ENCODE assay signal across 13 mouse cellular contexts in genomic region chr13:98656034-98656471, GRCm38 (mm10). TPM values are rescaled to one million over a fixed set of nuclear protein-coding genes. Genes with fewer than 3 reads are reported as not detected.
A peak's percentile ranks its signal among the peaks of the same experiment; 100 is the strongest.
DNase-seq lines count a peak whose midpoint lies in the region; ATAC-seq and TF ChIP-seq lines count a peak whose summit lies in the region.
"Had no signal": no experiment of that assay in that cellular context is flagged by ENCODE, and none has a peak within 500 bp of the region (broad histone marks: within the 10 kb centered on the region; RNA-seq: fewer than 3 reads in every experiment).

No protein-coding gene starts in this region.

- no peaks in the 10 kb centered on the region for H3K9me3 ChIP-seq in heart, embryonic 10.5 days
- peaks cover 4% of the 10 kb centered on the region; the same call in 1 of the 2 replicates for H3K9me3 ChIP-seq in heart, embryonic 12.5 days (replicated peaks)

- peak; percentile 66 for DNase-seq in heart, embryonic 10.5 days (ENCODE audit: low spot score)
- peak; percentile 14 to 43 for DNase-seq in left cerebral cortex, adult 2 months (ENCODE audit: extremely low spot score in 1 of 2, low spot score in 2 of 2)
- no peak for DNase-seq in left cerebral cortex, adult 11 months (ENCODE audit: low spot score)
- DNase-seq in kidney, postnatal 25 days = peak; percentile 48 to 75
- peak; percentile 50 for DNase-seq in right cerebral cortex, postnatal 4 days
- DNase-seq in ovary, postnatal 36 days (ENCODE audit: low spot score) = no peak
- no peak for DNase-seq in urinary bladder, adult 18-20 months (ENCODE audit: low spot score in 2 of 2)

- peaks cover 24% of the 10 kb centered on the region; the same call in 1 of the 2 replicates for H3K4me1 ChIP-seq in heart, embryonic 10.5 days
- peaks cover 14% of the 10 kb centered on the region for H3K4me1 ChIP-seq in heart, embryonic 12.5 days (replicated peaks)

- intact Hi-C loops in left cerebral cortex, adult 2 months (cut with DNase I) = no loop called here

- H3K36me3 ChIP-seq in heart, embryonic 10.5 days = no peaks in the 10 kb centered on the region
- H3K36me3 ChIP-seq in heart, embryonic 12.5 days = no peaks in the 10 kb centered on the region

- H3K27ac ChIP-seq in heart, embryonic 10.5 days = no peak overlapping the region
- no peak overlapping the region for H3K27ac ChIP-seq in heart, embryonic 12.5 days (ENCODE audit: poor library complexity, severe bottlenecking)
- no peak overlapping the region for H3K27ac ChIP-seq in left cerebral cortex, adult 2 months

- no peak for ATAC-seq in heart, embryonic 12.5 days (ENCODE audit: insufficient number of reproducible peaks, low FRiP score)

- no peaks in the 10 kb centered on the region for H3K27me3 ChIP-seq in heart, embryonic 10.5 days (ENCODE audit: insufficient read depth, poor library complexity, severe bottlenecking)
- no peaks in the 10 kb centered on the region for H3K27me3 ChIP-seq in heart, embryonic 12.5 days (replicated peaks)

- H3K4me3 ChIP-seq in heart, embryonic 10.5 days = no peak overlapping the region
- no peak overlapping the region for H3K4me3 ChIP-seq in heart, embryonic 12.5 days
- H3K4me3 ChIP-seq in left cerebral cortex, adult 2 months = no peak overlapping the region

- H3K9ac ChIP-seq in heart, embryonic 12.5 days = no peak overlapping the region
- H3K9ac ChIP-seq: lung, embryonic 14.5 days had no signal

- WGBS in heart, embryonic 10.5 days = 85% methylated on average over 16 of the region's 16 CpGs
- WGBS in heart, embryonic 12.5 days = 83% methylated on average over 16 of the region's 16 CpGs

- no peak overlapping the region for H3K4me2 ChIP-seq in heart, embryonic 12.5 days
- H3K4me2 ChIP-seq: lung, embryonic 14.5 days had no signal

- no peak for TF ChIP-seq CTCF in left cerebral cortex, adult 2 months (IDR thresholded peaks at IDR 0.05)

RNA-seq across cellular contexts. Expression of gene Tmem174, which starts 18.8 kb away (rescaled TPM):
- polyA plus RNA-seq in heart, embryonic 10.5 days (2016; fragmentation: Nextera tagmentation; extraction: Ambion mirVana) = 0.05 TPM in 1 of 2 replicates, not detected in the other
- polyA plus RNA-seq in heart, embryonic 12.5 days (2016; fragmentation: Nextera tagmentation; extraction: Ambion mirVana) = not detected in 2 replicates
- total RNA-seq in left cerebral cortex, adult 2 months (2021) = under 1 TPM in 1 of 2 experiments, not detected in 1; 0.14 TPM
- total RNA-seq: heart, postnatal 10 days; left cerebral cortex, postnatal 10 days; monocyte, adult 5-6 weeks had no signal
- polyA plus RNA-seq: stomach, embryonic 16.5 days had no signal

RNA-seq across cellular contexts. Expression of gene Tmem171, which starts 38.6 kb away (rescaled TPM):
- polyA plus RNA-seq in heart, embryonic 10.5 days (2016; fragmentation: Nextera tagmentation; extraction: Ambion mirVana) = 0.73 and 1.0 TPM in 2 replicates
- 0.93 and 1.4 TPM in 2 replicates for polyA plus RNA-seq in heart, embryonic 12.5 days (2016; fragmentation: Nextera tagmentation; extraction: Ambion mirVana)
- total RNA-seq in left cerebral cortex, adult 2 months (2021) = under 1 TPM in 1 of 2 experiments, not detected in 1; 0.30 TPM
- total RNA-seq: monocyte, adult 5-6 weeks had no signal

Comparison
In these comparisons a context has a peak if more than half of its experiments do, and no peak if none do; other contexts are left out.
1. DNase-seq: peak in heart, embryonic 10.5 days (single experiment), left cerebral cortex, adult 2 months (2 of 2), kidney, postnatal 25 days (2 of 2) and right cerebral cortex, postnatal 4 days (single experiment); none in left cerebral cortex, adult 11 months (single experiment), ovary, postnatal 36 days (single experiment) and urinary bladder, adult 18-20 months (0 of 2).